Mouse (Mus musculus) heart, postnatal 36 days (tissue): ENCODE measurements around the gene Cd70. TPM values are rescaled to one million over a fixed set of nuclear protein-coding genes. Genes with fewer than 3 reads are reported as not detected.
"Not testable (repeated sequence)": the region's sequence is repeated elsewhere in the genome, so short reads cannot be mapped to it uniquely, and the experiment has no call there.

ENCODE experiments used
- DNase-seq, 2 experiments: peaks; one replicate each; pipeline ENCODE4 v3.0.0; 2021 to 2022
- intact Hi-C: fragments of 180-260 bp; cut with DNase I; formaldehyde crosslinking; loops from one replicate; pipeline ENCODE4 v1.15.1; 2025
- total RNA-seq, 2 experiments: library from RNA; stranded (reverse); gene quantifications; 2 replicates each; pipeline ENCODE4 v1.2.3; 2021

Gene Cd70
- total RNA-seq, 2 experiments from 2014 or later: not detected

- no peak for DNase-seq
- intact Hi-C loops: no loop called here
Observed at GRCm38 (mm10) chr17:57138676-57139075, 10.9 kb downstream of the Cd70 start.

- intact Hi-C loops: no loop called here
- DNase-seq: no peak
Observed at GRCm38 (mm10) chr17:57135635-57136034, 13.9 kb downstream of the Cd70 start.

GRCm38 (mm10) chr17:57134693-57135092 is 14.9 kb downstream of the Cd70 start:
- intact Hi-C loops: no loop called here

DNA sequence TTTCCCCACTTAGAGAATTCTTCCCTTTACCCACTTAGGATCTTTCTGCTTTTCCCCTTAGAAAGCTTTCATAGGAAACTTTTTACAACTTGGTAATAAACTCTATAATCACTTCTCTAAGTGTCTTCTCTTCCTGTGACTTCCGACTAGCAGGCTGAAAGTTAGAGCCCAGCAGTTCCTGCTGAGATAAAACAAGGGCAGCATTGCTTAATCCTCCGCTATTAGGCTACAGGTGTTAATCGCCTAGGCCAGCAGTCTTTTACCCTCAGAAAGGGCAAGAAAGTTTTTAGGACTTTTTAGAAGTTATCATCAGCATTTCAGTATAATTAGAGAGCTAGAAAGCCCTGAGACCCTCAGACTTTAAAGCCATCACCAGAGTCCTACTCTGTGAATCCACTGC is 15.6 kb downstream of the Cd70 start:
- intact Hi-C loops, DNase-seq: not testable (repeated sequence)

More at GRCm38 (mm10) chr17:57134693-57135092, 14.9 kb downstream of the Cd70 start:
- DNase-seq: no peak

- DNase-seq: no peak
- intact Hi-C loops: no loop called here
Observed at GRCm38 (mm10) chr17:57131793-57132192, 17.8 kb downstream of the Cd70 start.

DNA sequence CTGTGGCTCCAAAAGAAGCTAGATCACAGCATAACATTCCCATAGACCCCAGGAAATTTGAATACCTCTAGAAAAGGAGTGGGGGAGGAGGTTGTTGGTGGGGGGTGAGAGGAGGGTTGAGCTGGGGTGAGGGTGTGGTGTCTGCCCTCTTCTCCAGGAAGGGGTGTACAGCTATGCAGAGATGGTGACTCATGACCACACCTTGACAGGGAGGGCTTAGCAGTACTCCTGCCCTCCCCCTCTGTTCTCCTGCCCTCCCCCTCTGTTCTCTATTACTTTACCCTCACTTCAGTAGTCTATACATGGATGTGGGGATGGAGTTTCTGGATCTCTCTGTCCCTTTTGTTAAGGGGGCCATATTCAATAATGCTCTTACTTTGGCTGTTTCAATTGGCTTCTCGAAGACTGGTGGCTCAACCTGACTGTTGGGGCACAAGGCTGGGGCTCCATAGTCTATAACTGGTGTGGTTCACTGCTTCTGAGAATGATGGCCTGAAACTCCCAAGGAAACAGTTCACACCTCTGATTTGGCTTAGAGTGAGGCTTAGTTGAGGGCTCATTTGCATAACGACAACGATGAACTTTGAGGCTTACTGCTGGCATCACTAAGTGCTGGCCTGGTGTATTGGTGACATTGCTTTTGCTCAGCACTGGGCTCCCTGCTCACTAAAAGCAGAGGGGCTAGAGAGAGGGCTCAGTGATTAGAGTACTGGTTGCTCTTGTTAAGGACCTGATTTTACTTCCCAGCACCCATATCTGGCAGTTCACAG is 23.5 kb downstream of the Cd70 start:
- no peak for DNase-seq
- intact Hi-C loops: no loop called here

GRCm38 (mm10) chr17:57124792-57125191 is 24.8 kb downstream of the Cd70 start:
- intact Hi-C loops: no loop called here
- no peak for DNase-seq

- DNase-seq: no peak
- intact Hi-C loops: no loop called here
Observed at GRCm38 (mm10) chr17:57123192-57124118, 26.1 kb downstream of the Cd70 start.

- DNase-seq: no peak
- intact Hi-C loops: no loop called here
Observed at GRCm38 (mm10) chr17:57121856-57122255, 27.7 kb downstream of the Cd70 start.

- peak; percentile 32 to 47 for DNase-seq
- intact Hi-C loops: loop anchor here (1.0 kb wide), 1 partner anchor 114 kb away; no protein-coding TSS in a partner anchor
Observed at GRCm38 (mm10) chr17:57118524-57119349, 30.8 kb downstream of the Cd70 start.

- DNase-seq: no peak
- intact Hi-C loops: no loop called here
Observed at GRCm38 (mm10) chr17:57116801-57117200, 32.8 kb downstream of the Cd70 start.

- intact Hi-C loops: loop anchor here (5.0 kb wide), 1 partner anchor 39 kb away; no protein-coding TSS in a partner anchor
- no peak for DNase-seq
Observed at GRCm38 (mm10) chr17:57112768-57113474, 36.7 kb downstream of the Cd70 start.

- intact Hi-C loops: loop anchor here (5.0 kb wide), 1 partner anchor 42 kb away; no protein-coding TSS in a partner anchor
- no peak for DNase-seq
Observed at GRCm38 (mm10) chr17:57110005-57110404, 39.6 kb downstream of the Cd70 start.

GRCm38 (mm10) chr17:57108666-57109171 is 40.9 kb downstream of the Cd70 start:
- intact Hi-C loops: no loop called here
- no peak for DNase-seq

DNA sequence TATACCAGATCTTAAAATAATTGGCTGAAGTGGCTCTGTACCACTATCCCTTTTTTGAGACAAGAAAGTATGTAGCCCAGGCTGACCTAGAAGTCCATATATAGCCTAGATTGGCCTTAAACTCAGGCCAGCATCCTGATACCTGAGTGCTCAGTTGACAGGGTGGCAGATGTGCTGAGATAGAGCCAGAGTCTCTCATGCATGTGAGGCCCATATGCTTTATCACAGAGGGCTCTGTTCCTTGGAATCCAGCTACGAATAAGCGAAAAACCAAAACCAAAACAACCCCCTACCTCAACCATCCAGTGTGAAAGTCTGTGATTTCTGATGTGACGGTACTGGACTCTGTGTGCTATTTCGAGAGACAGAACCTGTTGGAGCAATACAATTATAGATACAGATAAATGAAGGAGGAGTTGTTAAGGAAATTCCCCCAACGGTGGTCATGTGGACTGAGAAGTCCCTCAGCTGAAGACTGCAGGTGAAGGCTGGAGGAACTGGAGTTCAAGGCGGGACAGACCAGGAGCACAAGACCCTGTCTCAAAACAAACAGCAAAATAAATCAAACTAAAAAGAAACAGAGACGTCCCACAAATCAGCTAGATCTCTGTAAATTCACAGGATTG is 41.4 kb downstream of the Cd70 start:
- no peak for DNase-seq
- intact Hi-C loops: no loop called here

DNA sequence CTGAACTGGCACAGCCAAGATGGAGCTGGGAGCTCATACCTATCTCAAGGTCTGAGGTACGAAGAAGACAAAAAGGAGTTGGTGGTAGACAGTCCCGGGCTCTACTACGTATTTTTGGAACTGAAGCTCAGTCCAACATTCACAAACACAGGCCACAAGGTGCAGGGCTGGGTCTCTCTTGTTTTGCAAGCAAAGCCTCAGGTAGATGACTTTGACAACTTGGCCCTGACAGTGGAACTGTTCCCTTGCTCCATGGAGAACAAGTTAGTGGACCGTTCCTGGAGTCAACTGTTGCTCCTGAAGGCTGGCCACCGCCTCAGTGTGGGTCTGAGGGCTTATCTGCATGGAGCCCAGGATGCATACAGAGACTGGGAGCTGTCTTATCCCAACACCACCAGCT is 42.5 kb downstream of the Cd70 start:
- intact Hi-C loops: no loop called here
- DNase-seq: no peak

DNA sequence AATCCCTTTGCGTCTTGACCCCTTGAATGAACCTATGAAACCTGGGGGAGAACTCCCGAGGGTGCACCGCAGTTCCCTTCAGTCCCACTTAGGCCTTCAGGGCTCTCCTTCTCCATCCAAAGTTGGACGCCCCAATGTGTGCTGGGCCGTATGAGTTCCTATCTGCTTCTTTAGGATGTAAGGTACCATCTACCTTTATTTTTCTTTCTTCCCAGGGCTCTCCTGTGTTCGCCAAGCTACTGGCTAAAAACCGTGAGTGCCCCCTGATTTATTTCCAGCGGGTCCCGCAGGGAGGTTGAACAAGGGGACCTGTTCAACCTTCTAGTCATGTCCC is 43.6 kb downstream of the Cd70 start:
- intact Hi-C loops: no loop called here
- no peak for DNase-seq

DNA sequence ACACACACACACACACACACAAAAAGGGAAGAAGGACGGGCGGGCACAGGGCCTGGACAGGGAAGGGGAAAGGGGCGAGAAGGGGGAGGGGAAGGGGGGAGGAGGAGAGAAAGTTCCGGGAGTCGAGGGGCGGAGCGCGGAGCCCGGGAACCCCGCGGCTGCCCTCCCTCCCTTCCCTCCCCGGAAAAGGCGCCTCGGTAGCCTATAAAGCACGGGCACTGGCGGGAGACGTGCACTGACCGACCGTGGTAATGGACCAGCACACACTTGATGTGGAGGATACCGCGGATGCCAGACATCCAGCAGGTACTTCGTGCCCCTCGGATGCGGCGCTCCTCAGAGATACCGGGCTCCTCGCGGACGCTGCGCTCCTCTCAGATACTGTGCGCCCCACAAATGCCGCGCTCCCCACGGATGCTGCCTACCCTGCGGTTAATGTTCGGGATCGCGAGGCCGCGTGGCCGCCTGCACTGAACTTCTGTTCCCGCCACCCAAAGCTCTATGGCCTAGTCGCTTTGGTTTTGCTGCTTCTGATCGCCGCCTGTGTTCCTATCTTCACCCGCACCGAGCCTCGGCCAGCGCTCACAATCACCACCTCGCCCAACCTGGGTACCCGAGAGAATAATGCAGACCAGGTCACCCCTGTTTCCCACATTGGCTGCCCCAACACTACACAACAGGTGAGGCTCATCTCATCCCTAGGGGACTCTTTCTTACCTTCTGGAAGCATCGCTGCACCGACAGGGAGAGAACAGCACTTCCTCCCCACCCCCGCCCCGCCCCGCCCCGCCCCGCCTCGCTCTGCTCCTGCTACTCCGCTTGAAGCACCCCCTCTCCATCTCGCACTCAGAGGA is 44.2 kb downstream of the Cd70 start, which contains the start of gene Tnfsf9:
Gene Tnfsf9 (plus strand): TSS at position 145 of the 854 bp plus-strand sequence.
- intact Hi-C loops: no loop called here
- peak; percentile 42 to 51 for DNase-seq
